Mouse (Mus musculus): Measurements from ENCODE around the gene Tns2. TPM values are rescaled to one million over a fixed set of nuclear protein-coding genes. Genes with fewer than 3 reads are reported as not detected.
A peak's percentile ranks its signal among the peaks of the same experiment; 100 is the strongest.

Gene Tns2
- total and polyA plus RNA-seq, 3 experiments, result 0.42 to 3.1 TPM; not detected in 1

GRCm38 (mm10) chr15:102150301-102151135 is 50.3 kb downstream of the Tns2 start, which contains the start of gene Soat2:
Soat2 (plus strand) TSS chr15:102150526.
- peak; percentile 68 for TF ChIP-seq ETS1 (IDR thresholded peaks at IDR 0.05; ENCODE audit: low read depth, low read length)
- peak; percentile 90 for TF ChIP-seq SIN3A (IDR thresholded peaks at IDR 0.05; ENCODE audit: low read length)
- no peak for TF ChIP-seq ZKSCAN1 (IDR thresholded peaks at IDR 0.05; ENCODE audit: low read depth, low read length)
- TF ChIP-seq BHLHE40 (IDR thresholded peaks at IDR 0.05; ENCODE audit: borderline replicate concordance, low read depth, low read length), result no peak; the same call in 1 of the 2 replicates
- peak; percentile 16; the same call in 1 of the 2 replicates for TF ChIP-seq MAZ (IDR thresholded peaks at IDR 0.05; ENCODE audit: low read depth, low read length)
- TF ChIP-seq EP300 (IDR thresholded peaks at IDR 0.05; ENCODE audit: low read depth in 1 of 2, low read length in 2 of 2), result peak; percentile 72 to 79
- no peak for TF ChIP-seq CTCF (IDR thresholded peaks at IDR 0.05 in 2 of 3, conservative IDR thresholded peaks at IDR 0.05 in 1 of 3; ENCODE audit: control insufficient read depth in 1 of 3, insufficient read depth in 1 of 3, low read depth in 2 of 3, low read length in 3 of 3, poor library complexity in 1 of 3, severe bottlenecking in 1 of 3)
- no peak for TF ChIP-seq RAD21 (IDR thresholded peaks at IDR 0.05; ENCODE audit: low read depth, low read length)
- no peak for TF ChIP-seq ZNF384 (IDR thresholded peaks at IDR 0.05; ENCODE audit: low read depth, low read length)
- no peak for TF ChIP-seq GABPA (IDR thresholded peaks at IDR 0.05; ENCODE audit: low read depth, low read length)
- peak; percentile 42; the same call in 1 of the 2 replicates for TF ChIP-seq TAL1 (IDR thresholded peaks at IDR 0.05; ENCODE audit: low read length)
- TF ChIP-seq CHD1 (IDR thresholded peaks at IDR 0.05; ENCODE audit: low read depth, low read length), result peak; percentile 93
- peak; percentile 94 for TF ChIP-seq MXI1 (IDR thresholded peaks at IDR 0.05; ENCODE audit: low read depth, low read length)
- TF ChIP-seq TBP (IDR thresholded peaks at IDR 0.05; ENCODE audit: low read depth, low read length), result peak; percentile 92
- peak; percentile 86 for TF ChIP-seq ZMIZ1 (IDR thresholded peaks at IDR 0.05; ENCODE audit: low read depth, low read length)
- TF ChIP-seq GATA1 (IDR thresholded peaks at IDR 0.05; ENCODE audit: low read depth, low read length), result peak; percentile 84
- TF ChIP-seq NRF1 (IDR thresholded peaks at IDR 0.05; ENCODE audit: insufficient read depth, low read depth, low read length, poor library complexity, severe bottlenecking), result no peak
- peak; percentile 76 for TF ChIP-seq HCFC1 (IDR thresholded peaks at IDR 0.05; ENCODE audit: low read depth, low read length)
- TF ChIP-seq USF1 (IDR thresholded peaks at IDR 0.05; ENCODE audit: low read depth, low read length), result peak; percentile 5; the same call in 1 of the 2 replicates
- TF ChIP-seq RCOR1 (IDR thresholded peaks at IDR 0.05; ENCODE audit: low read depth, low read length), result peak; percentile 78
- peak; percentile 95 for TF ChIP-seq MAX (IDR thresholded peaks at IDR 0.05; ENCODE audit: low read length)
- TF ChIP-seq NELFE (IDR thresholded peaks at IDR 0.05; ENCODE audit: low read depth, low read length), result peak; percentile 83
- TF ChIP-seq ELF1 (IDR thresholded peaks at IDR 0.05; ENCODE audit: low read depth, low read length), result peak; percentile 93
- TF ChIP-seq KAT2A (conservative IDR thresholded peaks at IDR 0.05; ENCODE audit: low read depth, low read length), result peak; percentile 71
- peak; percentile 75 for TF ChIP-seq TCF12 (IDR thresholded peaks at IDR 0.05; ENCODE audit: low read depth, low read length)
- peak; percentile 35 to 96; a peak in 3 of 4 replicates for TF ChIP-seq POLR2A (IDR thresholded peaks at IDR 0.05; ENCODE audit: control insufficient read depth in 1 of 2, insufficient read depth in 1 of 2, low read depth in 1 of 2, low read length in 2 of 2, poor library complexity in 1 of 2)
- TF ChIP-seq POLR2AphosphoS2 (IDR thresholded peaks at IDR 0.05; ENCODE audit: low read length), result peak; percentile 96; the same call in 1 of the 2 replicates
- no peak; the same call in none of the 2 replicates for TF ChIP-seq CHD2 (IDR thresholded peaks at IDR 0.05; ENCODE audit: low read length)
- peak; percentile 75; the same call in 1 of the 2 replicates for TF ChIP-seq JUND (IDR thresholded peaks at IDR 0.05; ENCODE audit: low read depth, low read length)
- TF ChIP-seq POLR2AphosphoS5 (IDR thresholded peaks at IDR 0.05; ENCODE audit: borderline replicate concordance, low read depth, low read length), result peak; percentile 84; the same call in 1 of the 2 replicates
- peak; percentile 99 for TF ChIP-seq MYC (IDR thresholded peaks at IDR 0.05; ENCODE audit: low read depth, low read length)
- peak; percentile 32; the same call in 1 of the 2 replicates for TF ChIP-seq UBTF (IDR thresholded peaks at IDR 0.05; ENCODE audit: borderline replicate concordance, insufficient read depth, low read depth, low read length)
- TF ChIP-seq SMC3 (IDR thresholded peaks at IDR 0.05; ENCODE audit: low read depth, low read length), result no peak
- no peak for TF ChIP-seq ZC3H11A (IDR thresholded peaks at IDR 0.05; ENCODE audit: low read depth, low read length)
- peak; percentile 97 for DNase-seq (ENCODE audit: low read depth, low spot score)
- peaks cover 13 to 17% of the 10 kb centered on the region in 2 experiments for H3K4me1 ChIP-seq (ENCODE audit: control insufficient read depth in 1 of 2, insufficient read depth in 2 of 2, low read length in 2 of 2)
- peaks cover 13% of the 10 kb centered on the region for H3K79me2 ChIP-seq (ENCODE audit: control insufficient read depth, insufficient read depth, low read length, poor library complexity)
- peak within 1 kb of the TSS; percentile 82 for H3K9ac ChIP-seq (ENCODE audit: control insufficient read depth, low read depth, low read length, poor library complexity, severe bottlenecking)
- H3K36me3 ChIP-seq (ENCODE audit: control insufficient read depth in 1 of 2, insufficient read depth in 2 of 2, low read length in 2 of 2), result peaks cover 7 to 18% of the 10 kb centered on the region in 2 experiments
- H3K4me3 ChIP-seq (ENCODE audit: control insufficient read depth in 1 of 2, insufficient read depth in 1 of 2, low read depth in 2 of 2, low read length in 2 of 2), result peak within 1 kb of the TSS; percentile 60 to 76
- peak within 1 kb of the TSS; percentile 93 for H3K27ac ChIP-seq (ENCODE audit: control insufficient read depth, low read depth, low read length)
- no peaks in the 10 kb centered on the region for H3K9me3 ChIP-seq (replicated peaks; ENCODE audit: insufficient read depth, low read length)
- no peaks in the 10 kb centered on the region for H3K27me3 ChIP-seq (ENCODE audit: control insufficient read depth in 1 of 2, insufficient read depth in 2 of 2, low read length in 2 of 2)

All from MEL (cell line).